Mouse (Mus musculus): ENCODE measurements around the gene S100a3. TPM values are rescaled to one million over a fixed set of nuclear protein-coding genes. Genes with fewer than 3 reads are reported as not detected.

S100a3 gene
- polyA plus RNA-seq, 1 experiment from 2014 or later, result not detected

DNA sequence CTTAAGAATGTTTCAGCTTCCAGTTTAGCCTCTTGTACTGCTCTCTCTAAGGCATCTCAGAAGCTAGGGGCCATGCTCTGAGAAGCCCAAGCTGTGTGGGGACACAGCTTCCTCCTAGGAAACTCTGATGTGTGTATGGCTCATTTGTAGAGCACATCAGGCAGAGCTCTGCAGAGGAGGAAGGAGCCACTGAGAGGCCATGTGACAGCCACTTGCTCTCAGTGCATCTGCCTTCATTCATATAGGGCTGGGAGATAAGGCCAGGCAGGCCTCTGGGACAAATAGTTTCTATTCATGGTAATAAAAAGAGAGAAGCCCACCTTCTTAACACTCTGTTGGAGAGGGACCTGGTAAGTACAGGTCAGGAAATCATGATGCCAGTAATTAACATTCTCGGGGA, 34.1 kb downstream of the S100a3 start:
- H3K4me2 ChIP-seq, result no peak overlapping the region
- DNase-seq (ENCODE audit: low spot score, missing footprints) (no peak), ATAC-seq (ENCODE audit: low FRiP score) (no peak)
- no peak overlapping the region for H3K27ac ChIP-seq (ENCODE audit: low read depth, low read length)
- no peaks in the 10 kb centered on the region for H3K9me3 ChIP-seq (ENCODE audit: control insufficient read depth, low read length)
- H3K36me3 ChIP-seq (ENCODE audit: control insufficient read depth, insufficient read depth, low read length), result no peaks in the 10 kb centered on the region
- no peaks in the 10 kb centered on the region for H3K4me1 ChIP-seq (ENCODE audit: control insufficient read depth, insufficient read depth, low read length)
- 85% methylated on average over 1 of the region's 1 CpGs for WGBS
- no peak overlapping the region for H3K9ac ChIP-seq (ENCODE audit: low read length)
- no peaks in the 10 kb centered on the region for H3K27me3 ChIP-seq (ENCODE audit: control insufficient read depth, insufficient read depth, low read length)
- H3K4me3 ChIP-seq (ENCODE audit: low read depth, low read length), result no peak overlapping the region

DNA sequence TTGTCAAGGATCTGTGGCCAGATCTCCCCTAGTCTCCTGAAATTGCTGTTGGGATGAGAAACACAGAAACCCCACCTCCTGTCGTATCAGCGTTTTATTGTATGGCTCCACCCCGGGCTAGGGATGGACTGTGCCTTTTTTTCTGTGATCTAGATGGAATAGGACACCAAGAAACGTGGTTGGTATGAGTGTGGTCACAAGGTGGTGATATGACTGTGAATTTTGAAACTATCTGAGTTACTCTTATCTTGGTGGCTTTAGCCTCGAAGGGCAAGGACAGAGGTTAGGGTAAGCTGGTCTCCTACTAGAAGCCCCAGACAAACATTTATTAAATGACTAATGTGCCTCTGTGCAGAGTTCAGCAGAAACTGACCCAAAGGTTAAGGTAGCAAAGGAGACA, 35.2 kb downstream of the S100a3 start:
- WGBS, result 86% methylated on average over 5 of the region's 5 CpGs
- Histone ChIP-seq H3K36me3 (ENCODE audit: control insufficient read depth, insufficient read depth, low read length) (no peaks in the 10 kb centered on the region), H3K9me3 (ENCODE audit: control insufficient read depth, low read length) (no peaks in the 10 kb centered on the region), H3K4me2 (no peak overlapping the region), H3K4me3 (ENCODE audit: low read depth, low read length) (no peak overlapping the region), H3K9ac (ENCODE audit: low read length) (no peak overlapping the region), H3K27ac (ENCODE audit: low read depth, low read length) (no peak overlapping the region), H3K27me3 (ENCODE audit: control insufficient read depth, insufficient read depth, low read length) (no peaks in the 10 kb centered on the region), H3K4me1 (ENCODE audit: control insufficient read depth, insufficient read depth, low read length) (no peaks in the 10 kb centered on the region)
- no peak for ATAC-seq (ENCODE audit: low FRiP score)
- no peak for DNase-seq (ENCODE audit: low spot score, missing footprints)

DNA sequence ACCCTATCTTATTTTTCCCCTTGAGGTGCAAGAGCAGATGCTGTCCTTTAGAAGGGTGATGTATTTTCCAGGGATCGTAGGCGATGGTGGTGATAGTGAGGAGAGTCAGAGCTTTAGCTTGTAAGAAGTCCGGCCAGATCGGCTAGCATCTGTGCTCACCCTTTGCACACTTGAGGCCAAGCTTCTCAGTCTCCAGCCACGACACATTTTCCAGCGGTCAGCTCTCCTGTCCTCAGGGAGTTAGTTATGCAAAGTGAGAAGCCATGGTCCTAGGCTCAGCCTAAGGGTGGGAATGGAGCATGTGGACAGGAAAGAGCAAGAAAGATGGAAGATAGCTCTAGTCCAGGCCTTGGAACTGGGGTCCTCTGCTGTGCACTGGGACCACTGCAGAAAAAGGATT, 36.4 kb downstream of the S100a3 start:
- WGBS, result 90% methylated on average over 6 of the region's 6 CpGs
- Histone ChIP-seq H3K4me3 (ENCODE audit: low read depth, low read length) (no peak overlapping the region), H3K4me1 (ENCODE audit: control insufficient read depth, insufficient read depth, low read length) (no peaks in the 10 kb centered on the region), H3K9me3 (ENCODE audit: control insufficient read depth, low read length) (no peaks in the 10 kb centered on the region), H3K27ac (ENCODE audit: low read depth, low read length) (no peak overlapping the region), H3K9ac (ENCODE audit: low read length) (no peak overlapping the region), H3K36me3 (ENCODE audit: control insufficient read depth, insufficient read depth, low read length) (no peaks in the 10 kb centered on the region), H3K27me3 (ENCODE audit: control insufficient read depth, insufficient read depth, low read length) (no peaks in the 10 kb centered on the region), H3K4me2 (no peak overlapping the region)
- no peak for ATAC-seq (ENCODE audit: low FRiP score)
- no peak for DNase-seq (ENCODE audit: low spot score, missing footprints)

DNA sequence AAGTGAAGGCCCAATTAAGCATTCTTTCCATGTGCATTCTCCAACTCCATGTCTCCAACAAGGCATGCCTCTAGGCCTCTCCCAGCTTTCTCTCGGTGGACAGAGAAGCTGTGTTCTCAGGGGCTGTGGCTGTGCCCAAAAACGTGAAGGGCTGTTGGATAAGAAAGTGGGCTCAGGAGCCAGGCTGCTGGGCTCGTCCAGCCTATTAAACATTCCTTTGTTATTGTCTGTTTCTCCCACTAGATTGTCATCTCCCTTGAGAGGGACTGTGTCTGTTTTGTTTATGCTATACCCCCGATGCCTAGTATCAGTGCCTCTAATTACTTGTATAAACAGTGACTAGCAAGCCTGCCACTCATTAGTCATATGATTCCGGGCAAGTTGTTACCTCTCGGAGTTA, 37.4 kb downstream of the S100a3 start:
- no peak for ATAC-seq (ENCODE audit: low FRiP score)
- Histone ChIP-seq H3K27ac (ENCODE audit: low read depth, low read length) (no peak overlapping the region), H3K27me3 (ENCODE audit: control insufficient read depth, insufficient read depth, low read length) (no peaks in the 10 kb centered on the region), H3K9me3 (ENCODE audit: control insufficient read depth, low read length) (no peaks in the 10 kb centered on the region), H3K4me2 (no peak overlapping the region), H3K4me1 (ENCODE audit: control insufficient read depth, insufficient read depth, low read length) (no peaks in the 10 kb centered on the region), H3K36me3 (ENCODE audit: control insufficient read depth, insufficient read depth, low read length) (no peaks in the 10 kb centered on the region), H3K4me3 (ENCODE audit: low read depth, low read length) (no peak overlapping the region), H3K9ac (ENCODE audit: low read length) (no peak overlapping the region)
- no peak for DNase-seq (ENCODE audit: low spot score, missing footprints)
- WGBS, result 64% methylated on average over 6 of the region's 6 CpGs

DNA sequence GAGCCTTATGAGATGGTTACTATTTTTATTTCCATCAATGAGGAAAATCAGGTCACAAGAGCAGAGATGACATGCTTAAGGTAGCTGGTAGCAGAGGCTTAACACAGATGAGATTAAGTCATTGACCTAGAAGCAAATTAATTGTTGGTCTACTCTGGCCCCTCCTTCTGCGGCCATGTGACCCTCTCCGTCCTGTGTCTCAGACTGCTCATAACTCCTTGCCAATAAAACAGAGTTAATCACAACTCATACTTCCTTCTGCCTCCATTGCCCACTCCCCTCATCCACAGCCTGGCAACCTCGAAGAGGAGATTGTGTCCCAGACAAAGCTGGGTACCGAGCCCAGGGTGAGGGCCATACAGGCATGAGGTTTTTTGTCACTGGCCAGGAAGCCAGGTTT, 37.8 kb downstream of the S100a3 start:
- ATAC-seq (ENCODE audit: low FRiP score) (no peak), DNase-seq (ENCODE audit: low spot score, missing footprints) (peak; percentile 82)
- Histone ChIP-seq H3K4me2 (no peak overlapping the region), H3K4me1 (ENCODE audit: control insufficient read depth, insufficient read depth, low read length) (no peaks in the 10 kb centered on the region), H3K9me3 (ENCODE audit: control insufficient read depth, low read length) (no peaks in the 10 kb centered on the region), H3K9ac (ENCODE audit: low read length) (no peak overlapping the region), H3K27me3 (ENCODE audit: control insufficient read depth, insufficient read depth, low read length) (no peaks in the 10 kb centered on the region), H3K27ac (ENCODE audit: low read depth, low read length) (no peak overlapping the region), H3K36me3 (ENCODE audit: control insufficient read depth, insufficient read depth, low read length) (no peaks in the 10 kb centered on the region), H3K4me3 (ENCODE audit: low read depth, low read length) (no peak overlapping the region)
- 84% methylated on average over 4 of the region's 4 CpGs for WGBS

DNA sequence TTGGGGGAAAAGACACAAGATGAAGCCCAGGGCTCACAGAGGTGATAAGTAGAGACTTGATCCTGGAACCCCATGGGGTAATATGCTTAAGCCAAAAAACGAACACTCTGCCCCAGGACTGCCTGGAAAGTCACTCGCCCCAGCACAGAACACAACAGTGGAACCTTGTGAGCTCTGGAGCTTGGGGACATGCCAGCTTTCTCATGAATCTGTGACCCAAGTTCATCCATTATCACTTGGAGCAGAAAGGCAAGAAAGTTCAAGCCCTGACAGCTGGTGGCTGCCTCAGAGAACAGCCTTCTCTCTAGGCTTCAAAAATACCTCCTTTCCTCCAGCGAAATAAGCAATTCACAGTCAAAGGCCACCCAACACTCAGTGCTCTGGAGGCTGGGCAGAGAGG, 39.0 kb downstream of the S100a3 start:
- no peaks in the 10 kb centered on the region for H3K36me3 ChIP-seq (ENCODE audit: control insufficient read depth, insufficient read depth, low read length)
- 80% methylated on average over 3 of the region's 3 CpGs for WGBS
- peak; percentile 35 for DNase-seq (ENCODE audit: low spot score, missing footprints)
- H3K4me1 ChIP-seq (ENCODE audit: control insufficient read depth, insufficient read depth, low read length), result no peaks in the 10 kb centered on the region
- no peak for ATAC-seq (ENCODE audit: low FRiP score)
- no peak overlapping the region for H3K4me2 ChIP-seq
- H3K9me3 ChIP-seq (ENCODE audit: control insufficient read depth, low read length), result no peaks in the 10 kb centered on the region
- no peaks in the 10 kb centered on the region for H3K27me3 ChIP-seq (ENCODE audit: control insufficient read depth, insufficient read depth, low read length)
- no peak overlapping the region for H3K9ac ChIP-seq (ENCODE audit: low read length)
- H3K4me3 ChIP-seq (ENCODE audit: low read depth, low read length), result no peak overlapping the region
- H3K27ac ChIP-seq (ENCODE audit: low read depth, low read length), result no peak overlapping the region

DNA sequence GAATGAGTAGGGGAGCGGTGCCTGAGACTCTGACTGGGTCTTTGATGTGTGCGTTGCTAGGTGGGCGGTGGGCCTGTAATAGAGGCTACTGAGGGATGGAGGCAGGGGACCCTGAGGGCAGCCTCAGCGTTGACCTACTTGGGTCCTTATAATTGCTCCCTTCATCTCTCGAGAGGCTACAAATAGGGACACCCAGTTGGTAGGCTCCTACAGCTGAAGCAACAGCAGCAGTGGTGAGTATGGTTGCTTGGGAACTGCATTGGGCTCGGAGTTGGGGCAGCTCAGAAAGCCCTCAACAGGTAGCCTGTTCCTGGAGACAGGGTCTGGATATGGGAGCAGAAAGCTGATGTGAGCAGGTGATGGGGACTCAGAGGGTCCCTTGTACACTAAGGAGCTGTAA, 39.7 kb downstream of the S100a3 start:
- Histone ChIP-seq H3K9me3 (ENCODE audit: control insufficient read depth, low read length) (no peaks in the 10 kb centered on the region), H3K4me2 (no peak overlapping the region), H3K9ac (ENCODE audit: low read length) (no peak overlapping the region), H3K4me3 (ENCODE audit: low read depth, low read length) (no peak overlapping the region), H3K27me3 (ENCODE audit: control insufficient read depth, insufficient read depth, low read length) (no peaks in the 10 kb centered on the region), H3K4me1 (ENCODE audit: control insufficient read depth, insufficient read depth, low read length) (no peaks in the 10 kb centered on the region), H3K27ac (ENCODE audit: low read depth, low read length) (no peak overlapping the region), H3K36me3 (ENCODE audit: control insufficient read depth, insufficient read depth, low read length) (no peaks in the 10 kb centered on the region)
- WGBS, result 84% methylated on average over 6 of the region's 6 CpGs
- ATAC-seq (ENCODE audit: low FRiP score), result no peak
- DNase-seq (ENCODE audit: low spot score, missing footprints), result no peak

DNA sequence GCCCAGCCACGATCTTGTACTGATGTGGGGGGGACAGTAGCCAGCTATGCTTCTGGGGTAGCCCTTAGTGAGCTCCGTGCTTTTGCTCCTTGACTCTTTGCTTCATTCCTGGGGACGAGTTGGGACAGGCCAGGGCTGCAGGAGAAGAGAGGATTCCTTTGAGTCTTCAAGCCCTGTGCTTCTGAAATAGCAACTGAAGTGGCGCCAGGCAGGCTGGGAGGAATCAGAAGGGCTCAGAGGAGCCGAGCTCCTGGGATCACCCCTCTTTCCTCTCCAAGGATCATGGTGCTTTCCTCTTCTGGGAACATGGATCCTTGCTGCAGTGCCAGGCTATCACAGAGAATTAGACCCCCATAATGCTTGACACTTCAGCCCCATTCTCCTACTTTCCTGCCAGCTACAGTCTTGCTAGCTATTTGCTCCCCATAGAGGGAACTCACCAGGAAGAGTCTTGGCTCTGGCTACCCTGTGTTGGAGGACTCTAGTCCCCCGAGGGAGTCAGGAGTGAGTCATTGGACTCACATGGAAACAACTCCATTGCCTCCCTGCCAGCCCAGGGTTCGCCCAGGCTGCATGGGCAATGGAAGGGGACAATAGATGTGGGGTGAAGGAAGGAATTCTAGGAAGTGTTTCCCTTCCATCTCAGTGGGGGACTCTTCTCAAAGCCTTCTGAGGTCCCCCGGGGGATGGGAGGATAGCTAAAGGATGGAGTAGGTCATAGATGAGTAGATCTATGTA, 40.2 kb downstream of the S100a3 start:
- H3K9me3 ChIP-seq (ENCODE audit: control insufficient read depth, low read length), result no peaks in the 10 kb centered on the region
- no peaks in the 10 kb centered on the region for H3K27me3 ChIP-seq (ENCODE audit: control insufficient read depth, insufficient read depth, low read length)
- ATAC-seq (ENCODE audit: low FRiP score) (no peak), DNase-seq (ENCODE audit: low spot score, missing footprints) (peak; percentile 60)
- no peak overlapping the region for H3K9ac ChIP-seq (ENCODE audit: low read length)
- no peaks in the 10 kb centered on the region for H3K4me1 ChIP-seq (ENCODE audit: control insufficient read depth, insufficient read depth, low read length)
- H3K4me2 ChIP-seq, result no peak overlapping the region
- no peaks in the 10 kb centered on the region for H3K36me3 ChIP-seq (ENCODE audit: control insufficient read depth, insufficient read depth, low read length)
- H3K27ac ChIP-seq (ENCODE audit: low read depth, low read length), result no peak overlapping the region
- H3K4me3 ChIP-seq (ENCODE audit: low read depth, low read length), result no peak overlapping the region
- WGBS, result 82% methylated on average over 8 of the region's 8 CpGs

DNA sequence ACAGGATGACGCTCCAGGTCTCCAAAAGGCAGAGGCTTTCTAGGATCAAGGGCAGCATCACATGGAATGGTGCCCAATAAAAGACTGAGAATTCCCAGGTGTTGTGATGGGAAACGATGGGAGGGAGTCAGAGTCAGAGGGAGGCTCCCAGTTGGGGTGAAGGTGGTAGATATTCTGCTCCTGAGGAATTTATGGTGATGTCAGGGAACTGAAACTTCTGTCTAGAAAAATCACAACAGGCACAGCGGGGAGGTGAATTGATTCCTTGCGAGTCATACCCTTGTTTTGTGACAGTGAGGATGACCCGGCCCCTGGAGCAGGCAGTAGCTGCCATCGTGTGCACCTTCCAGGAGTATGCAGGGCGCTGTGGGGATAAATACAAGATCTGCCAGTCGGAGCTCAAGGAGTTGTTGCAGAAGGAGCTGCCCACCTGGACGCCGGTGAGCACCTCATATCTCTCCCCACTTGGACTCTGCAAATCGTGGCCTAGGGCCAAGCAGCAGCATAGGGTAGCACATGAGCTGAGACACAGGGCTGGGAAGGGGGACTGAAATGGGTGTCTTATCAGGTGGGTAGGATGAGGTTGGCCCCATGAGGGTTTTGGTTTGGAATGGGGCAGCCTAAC, 41.2 kb downstream of the S100a3 start, which contains the start of gene Gm42674:
Gene Gm42674 (plus strand): TSS at position 419 of the 625 bp plus-strand sequence.
- Histone ChIP-seq H3K27me3 (ENCODE audit: control insufficient read depth, insufficient read depth, low read length) (no peaks in the 10 kb centered on the region), H3K4me1 (ENCODE audit: control insufficient read depth, insufficient read depth, low read length) (no peaks in the 10 kb centered on the region), H3K36me3 (ENCODE audit: control insufficient read depth, insufficient read depth, low read length) (no peaks in the 10 kb centered on the region), H3K27ac (ENCODE audit: low read depth, low read length) (no peak within 1 kb of the TSS), H3K9me3 (ENCODE audit: control insufficient read depth, low read length) (no peaks in the 10 kb centered on the region), H3K4me2 (no peak within 1 kb of the TSS), H3K4me3 (ENCODE audit: low read depth, low read length) (no peak within 1 kb of the TSS), H3K9ac (ENCODE audit: low read length) (no peak within 1 kb of the TSS)
- peak; percentile 14 for DNase-seq (ENCODE audit: low spot score, missing footprints)
- no peak for ATAC-seq (ENCODE audit: low FRiP score)
- 86% methylated on average over 11 of the region's 11 CpGs for WGBS

Data from midbrain, embryonic 11.5 days (tissue).